ENCODE assay signal across 30 mouse cellular contexts in the genomic region with DNA sequence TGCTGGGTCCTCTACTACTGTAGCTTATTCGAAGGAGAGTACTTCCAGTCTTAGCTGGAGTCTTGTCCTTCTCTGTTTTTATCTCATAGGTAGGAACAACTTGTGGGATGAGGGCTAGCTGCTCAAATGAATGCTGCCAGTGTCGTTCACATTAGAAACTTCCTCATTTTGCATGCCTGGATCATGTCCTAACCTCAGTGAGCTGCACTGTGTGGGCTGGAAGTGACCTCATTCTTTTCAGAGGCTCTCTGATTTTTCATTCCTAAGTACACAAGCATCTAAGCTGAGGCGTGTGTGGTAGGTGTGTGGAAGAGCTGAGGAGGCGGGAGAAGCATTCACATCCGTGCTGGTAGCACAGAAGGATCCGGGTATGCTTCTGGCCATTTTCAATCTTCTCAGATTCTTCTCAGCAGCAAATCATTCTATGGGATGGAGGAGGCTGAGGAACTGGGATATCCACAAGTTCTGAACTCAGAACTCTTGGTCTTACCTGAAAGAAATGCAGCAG. TPM values are rescaled to one million over a fixed set of nuclear protein-coding genes. Genes with fewer than 3 reads are reported as not detected.
DNase-seq lines count a peak whose midpoint lies in the region; ATAC-seq and TF ChIP-seq lines count a peak whose summit lies in the region.
"Had no signal": no experiment of that assay in that cellular context is flagged by ENCODE, and none has a peak within 500 bp of the region (broad histone marks: within the 10 kb centered on the region; RNA-seq: fewer than 3 reads in every experiment).

No protein-coding gene starts in this region.

- WGBS in lung, embryonic 14.5 days, result 70% methylated on average over 6 of the region's 6 CpGs
- WGBS in heart, embryonic 12.5 days, result 75% methylated on average over 6 of the region's 6 CpGs

- H3K4me2 ChIP-seq in lung, embryonic 14.5 days, result no peak overlapping the region
- no peak overlapping the region for H3K4me2 ChIP-seq in heart, embryonic 12.5 days
- H3K4me2 ChIP-seq: embryonic facial prominence, embryonic 12.5 days; heart, embryonic 15.5 days; hindbrain, embryonic 15.5 days; liver, embryonic 15.5 days; midbrain, embryonic 12.5 days had no signal

- H3K9ac ChIP-seq in lung, embryonic 14.5 days, result no peak overlapping the region
- H3K9ac ChIP-seq in heart, embryonic 12.5 days, result no peak overlapping the region
- H3K9ac ChIP-seq: embryonic facial prominence, embryonic 12.5 days; heart, embryonic 15.5 days; hindbrain, embryonic 15.5 days; liver, embryonic 15.5 days; midbrain, embryonic 12.5 days had no signal

- no peak for TF ChIP-seq CTCF in lung, embryonic 14.5 days (IDR thresholded peaks at IDR 0.05; ENCODE audit: low read depth)

- peak; percentile 1 for DNase-seq in lung, embryonic 14.5 days
- no peak for DNase-seq in lung, postnatal 4 days
- DNase-seq in adrenal gland, adult 8-10 months, result no peak
- no peak for DNase-seq in neural tube, embryonic 10.5 days (ENCODE audit: extremely low spot score, low spot score)
- DNase-seq: cerebellum, adult 11-12 months; cerebellum, postnatal 14 days; gastrocnemius, postnatal 25 days; heart, postnatal 4 days; kidney, adult 8-10 months; kidney, postnatal 10 days; liver had no signal

- no peaks in the 10 kb centered on the region for H3K4me1 ChIP-seq in lung, embryonic 14.5 days (ENCODE audit: insufficient read depth)
- H3K4me1 ChIP-seq in heart, embryonic 12.5 days (replicated peaks), result no peaks in the 10 kb centered on the region
- H3K4me1 ChIP-seq: embryonic facial prominence, embryonic 12.5 days; heart, embryonic 15.5 days; hindbrain, embryonic 15.5 days; limb, embryonic 10.5 days; liver, embryonic 15.5 days; midbrain, embryonic 12.5 days had no signal

- no peak overlapping the region for H3K4me3 ChIP-seq in lung, embryonic 14.5 days (ENCODE audit: low read depth, low read length)
- H3K4me3 ChIP-seq in heart, embryonic 12.5 days, result no peak overlapping the region
- H3K4me3 ChIP-seq: embryonic facial prominence, embryonic 12.5 days; erythroblast, embryonic 14.5 days; heart, embryonic 15.5 days; hindbrain, embryonic 15.5 days; limb, embryonic 10.5 days; liver, embryonic 15.5 days; midbrain, embryonic 12.5 days had no signal

- no peak for ATAC-seq in lung, embryonic 14.5 days (ENCODE audit: insufficient read depth)
- ATAC-seq in common myeloid progenitor, adult 5-6 weeks (replicated peaks; ENCODE audit: low read depth, poor library complexity, severe bottlenecking), result peak; percentile 99
- ATAC-seq in hematopoietic stem cell, adult 5-6 weeks (replicated peaks in 1 of 2; ENCODE audit: insufficient read depth in 1 of 2, low FRiP score in 2 of 2, low TSS enrichment in 1 of 2, low read depth in 1 of 2, poor library complexity in 2 of 2, severe bottlenecking in 2 of 2), result peak; percentile 96 to 98
- no peak for ATAC-seq in heart, embryonic 12.5 days (ENCODE audit: insufficient number of reproducible peaks, low FRiP score)
- ATAC-seq: forebrain, embryonic 14.5 days had no signal

- H3K27ac ChIP-seq in lung, embryonic 14.5 days (ENCODE audit: low read depth), result no peak overlapping the region
- no peak overlapping the region for H3K27ac ChIP-seq in heart, embryonic 12.5 days (ENCODE audit: poor library complexity, severe bottlenecking)
- H3K27ac ChIP-seq: embryonic facial prominence, embryonic 12.5 days; heart, embryonic 15.5 days; hindbrain, embryonic 15.5 days; limb, embryonic 10.5 days; liver, embryonic 15.5 days; macrophage; midbrain, embryonic 12.5 days; stomach, postnatal 0 days had no signal

- H3K27me3 ChIP-seq in lung, embryonic 14.5 days (ENCODE audit: insufficient read depth, low read length), result no peaks in the 10 kb centered on the region
- no peaks in the 10 kb centered on the region for H3K27me3 ChIP-seq in heart, embryonic 12.5 days (replicated peaks)
- H3K27me3 ChIP-seq: embryonic facial prominence, embryonic 12.5 days; heart, embryonic 15.5 days; hindbrain, embryonic 15.5 days; liver, embryonic 15.5 days; midbrain, embryonic 12.5 days had no signal

- no peaks in the 10 kb centered on the region for H3K9me3 ChIP-seq in lung, embryonic 14.5 days (ENCODE audit: low read depth, low read length)
- no peaks in the 10 kb centered on the region for H3K9me3 ChIP-seq in heart, embryonic 12.5 days (replicated peaks)
- H3K9me3 ChIP-seq: embryonic facial prominence, embryonic 12.5 days; heart, embryonic 15.5 days; hindbrain, embryonic 15.5 days; limb, embryonic 10.5 days; liver, embryonic 15.5 days; midbrain, embryonic 12.5 days had no signal

- H3K36me3 ChIP-seq in lung, embryonic 14.5 days (ENCODE audit: insufficient read depth), result no peaks in the 10 kb centered on the region
- no peaks in the 10 kb centered on the region for H3K36me3 ChIP-seq in heart, embryonic 12.5 days
- H3K36me3 ChIP-seq: embryonic facial prominence, embryonic 12.5 days; heart, embryonic 15.5 days; hindbrain, embryonic 15.5 days; limb, embryonic 10.5 days; liver, embryonic 15.5 days; midbrain, embryonic 12.5 days had no signal

RNA-seq across cellular contexts. Expression of gene Prss2, which starts 3.5 kb away (rescaled TPM):
- polyA plus RNA-seq in lung, embryonic 14.5 days (2014; fragmentation: Nextera tagmentation; extraction: Ambion mirVana), result not detected in 2 replicates
- total RNA-seq in common myeloid progenitor, adult 5-6 weeks (2017), result not detected in 2 replicates
- total RNA-seq in hematopoietic stem cell, adult 5-6 weeks (2017), result not detected in 2 replicates
- not detected for total RNA-seq in adrenal gland, adult 8-10 months (2022)
- not detected in 2 replicates for polyA plus RNA-seq in heart, embryonic 12.5 days (2016; fragmentation: Nextera tagmentation; extraction: Ambion mirVana)
- total RNA-seq: gastrocnemius, postnatal 25 days; heart, adult 8-10 months; heart, postnatal 4 days; layer of hippocampus, postnatal 10 days; left cerebral cortex, adult 8-10 months had no signal
- polyA plus RNA-seq: embryonic facial prominence, embryonic 12.5 days; erythroblast, embryonic 14.5 days; forebrain, embryonic 14.5 days; heart, embryonic 15.5 days; hindbrain, embryonic 15.5 days; limb, embryonic 10.5 days; lung, embryonic 16.5 days; macrophage; midbrain, embryonic 12.5 days; neural tube, embryonic 14.5 days had no signal

RNA-seq across cellular contexts. Expression of gene Prss1, which starts 59.3 kb away (rescaled TPM):
- polyA plus RNA-seq in lung, embryonic 14.5 days (2014; fragmentation: Nextera tagmentation; extraction: Ambion mirVana), result not detected in 2 replicates
- total RNA-seq in common myeloid progenitor, adult 5-6 weeks (2017), result not detected in 2 replicates
- total RNA-seq in hematopoietic stem cell, adult 5-6 weeks (2017), result not detected in 2 replicates
- total RNA-seq in adrenal gland, adult 8-10 months (2022), result not detected
- not detected in 2 replicates for polyA plus RNA-seq in heart, embryonic 12.5 days (2016; fragmentation: Nextera tagmentation; extraction: Ambion mirVana)
- total RNA-seq: gastrocnemius, postnatal 25 days; heart, adult 8-10 months; heart, postnatal 4 days; layer of hippocampus, postnatal 10 days; left cerebral cortex, adult 8-10 months had no signal
- polyA plus RNA-seq: C2C12; embryonic facial prominence, embryonic 12.5 days; erythroblast, embryonic 14.5 days; forebrain, embryonic 14.5 days; heart, embryonic 15.5 days; hindbrain, embryonic 15.5 days; limb, embryonic 10.5 days; lung, embryonic 16.5 days; macrophage; midbrain, embryonic 12.5 days; neural tube, embryonic 14.5 days had no signal

Comparison
In these comparisons a context has a peak if more than half of its experiments do, and no peak if none do; other contexts are left out.
1. ATAC-seq: peak in common myeloid progenitor, adult 5-6 weeks (single experiment) and hematopoietic stem cell, adult 5-6 weeks (2 of 2); none in lung, embryonic 14.5 days (single experiment) and heart, embryonic 12.5 days (single experiment).